Mouse (Mus musculus): Measurements from ENCODE around the gene Elovl1. TPM values are rescaled to one million over a fixed set of nuclear protein-coding genes. Genes with fewer than 3 reads are reported as not detected.

Elovl1 gene
- polyA plus RNA-seq, 1 experiment from 2014 or later = 63.5 TPM

DNA sequence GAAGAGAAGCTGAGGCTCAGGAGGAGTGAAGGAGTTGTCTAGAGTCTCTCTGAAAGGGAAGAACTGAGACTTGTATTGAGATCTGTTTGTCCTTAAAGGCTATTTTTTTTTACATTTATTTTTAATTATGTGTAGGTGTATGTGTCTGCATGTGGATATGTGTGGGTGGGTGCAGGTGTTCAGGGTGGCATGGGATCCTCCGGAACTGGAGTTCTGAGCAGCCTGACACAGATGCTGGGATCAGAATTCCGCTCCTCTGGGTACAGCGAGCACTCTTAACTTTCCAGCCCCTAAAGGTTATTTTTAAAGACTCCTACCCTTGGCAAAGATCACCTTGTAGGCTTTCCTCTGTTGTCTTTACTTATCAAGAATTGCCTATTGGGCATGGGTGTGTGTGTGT, 37.1 kb downstream of the Elovl1 start:
- DNase-seq (ENCODE audit: low read depth, low spot score) = no peak
- CTCF ChIA-PET = no interaction called here
- no peak for ATAC-seq
- POLR2A ChIA-PET = no interaction called here
- in situ Hi-C loops (cut with MboI; ENCODE audit: low pct_unique_long_range_greater_than_20kb) = no loop called here
- no peaks in the 10 kb centered on the region for H3K27me3 ChIP-seq
- no peak for TF ChIP-seq CTCF (IDR thresholded peaks at IDR 0.05)

DNA sequence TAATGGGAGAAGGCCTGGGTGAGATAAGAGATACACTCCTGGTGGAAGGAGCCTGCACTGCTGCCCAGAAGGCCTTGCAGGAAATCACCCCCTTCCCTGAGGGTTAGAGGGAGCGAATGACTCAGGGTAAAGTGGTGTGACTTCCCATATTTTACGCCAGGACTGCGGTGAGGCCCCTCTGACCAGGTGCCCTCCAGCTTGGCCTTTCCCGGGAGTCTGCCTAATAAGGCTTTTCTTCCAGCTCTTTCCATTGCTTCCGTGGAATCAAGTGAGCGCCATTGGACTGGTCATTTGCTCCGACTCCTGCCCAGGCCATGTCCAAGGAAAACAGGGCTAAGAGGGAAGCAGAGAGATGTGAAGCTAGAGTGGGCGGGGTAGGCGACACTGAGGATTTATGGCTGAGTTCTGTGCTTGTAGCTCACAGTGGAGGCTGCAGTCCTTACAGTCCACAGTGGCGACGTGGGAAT, 37.8 kb downstream of the Elovl1 start:
- TF ChIP-seq CTCF (IDR thresholded peaks at IDR 0.05) = no peak
- ATAC-seq (no peak), DNase-seq (ENCODE audit: low read depth, low spot score) (no peak)
- in situ Hi-C loops (cut with MboI; ENCODE audit: low pct_unique_long_range_greater_than_20kb) = no loop called here
- CTCF ChIA-PET = no interaction called here
- H3K27me3 ChIP-seq = no peaks in the 10 kb centered on the region
- POLR2A ChIA-PET = no interaction called here

DNA sequence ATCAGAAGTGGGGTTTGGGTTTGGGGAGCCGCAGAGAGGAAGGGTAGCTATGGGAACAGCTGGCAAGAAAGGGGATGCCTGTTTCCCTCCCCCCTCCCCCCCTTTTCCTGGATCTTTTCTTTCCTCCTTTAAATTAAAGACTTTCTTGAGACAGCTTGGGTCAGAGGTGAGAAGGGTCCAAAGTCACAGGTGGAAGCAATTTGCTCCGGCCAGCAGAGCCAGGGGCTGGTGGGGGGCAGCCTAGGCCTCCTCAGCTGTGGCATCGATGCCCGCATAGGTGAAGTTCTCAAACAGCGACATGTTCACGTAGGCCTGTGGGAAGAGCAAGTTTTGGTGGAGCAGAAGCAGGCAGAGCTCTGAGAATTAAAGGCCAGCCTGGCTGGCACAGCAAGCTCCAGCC, 43.4 kb downstream of the Elovl1 start:
- POLR2A ChIA-PET = no interaction called here
- DNase-seq (ENCODE audit: low read depth, low spot score) (no peak), ATAC-seq (no peak)
- CTCF ChIA-PET = no interaction called here
- no peaks in the 10 kb centered on the region for H3K27me3 ChIP-seq
- no peak for TF ChIP-seq CTCF (IDR thresholded peaks at IDR 0.05)
- in situ Hi-C loops (cut with MboI; ENCODE audit: low pct_unique_long_range_greater_than_20kb) = no loop called here

DNA sequence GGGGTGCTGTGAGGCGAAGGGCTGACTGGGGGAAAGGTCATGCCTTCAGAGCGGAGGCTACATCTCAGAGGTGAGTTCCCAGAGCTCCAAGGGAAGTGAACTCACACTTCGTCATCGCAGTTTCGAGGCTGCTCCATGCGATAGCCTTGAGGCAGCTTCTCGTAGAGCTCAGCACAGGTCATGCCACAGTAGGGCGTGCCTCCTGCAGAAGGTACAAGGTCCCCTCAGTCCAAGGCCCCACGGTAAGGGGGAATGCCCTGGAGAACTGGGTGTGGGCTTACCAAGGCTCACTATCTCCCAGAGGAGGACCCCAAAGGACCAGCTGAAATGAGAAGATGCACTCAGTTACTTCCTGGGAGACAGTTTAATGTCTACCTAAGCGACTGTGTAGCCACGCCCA, 44.8 kb downstream of the Elovl1 start:
- TF ChIP-seq CTCF (IDR thresholded peaks at IDR 0.05) = no peak
- no peak for ATAC-seq
- DNase-seq (ENCODE audit: low read depth, low spot score) = no peak
- H3K27me3 ChIP-seq = no peaks in the 10 kb centered on the region
- ChIA-PET POLR2A (no interaction called here), CTCF (no interaction called here)
- in situ Hi-C loops (cut with MboI; ENCODE audit: low pct_unique_long_range_greater_than_20kb) = no loop called here

DNA sequence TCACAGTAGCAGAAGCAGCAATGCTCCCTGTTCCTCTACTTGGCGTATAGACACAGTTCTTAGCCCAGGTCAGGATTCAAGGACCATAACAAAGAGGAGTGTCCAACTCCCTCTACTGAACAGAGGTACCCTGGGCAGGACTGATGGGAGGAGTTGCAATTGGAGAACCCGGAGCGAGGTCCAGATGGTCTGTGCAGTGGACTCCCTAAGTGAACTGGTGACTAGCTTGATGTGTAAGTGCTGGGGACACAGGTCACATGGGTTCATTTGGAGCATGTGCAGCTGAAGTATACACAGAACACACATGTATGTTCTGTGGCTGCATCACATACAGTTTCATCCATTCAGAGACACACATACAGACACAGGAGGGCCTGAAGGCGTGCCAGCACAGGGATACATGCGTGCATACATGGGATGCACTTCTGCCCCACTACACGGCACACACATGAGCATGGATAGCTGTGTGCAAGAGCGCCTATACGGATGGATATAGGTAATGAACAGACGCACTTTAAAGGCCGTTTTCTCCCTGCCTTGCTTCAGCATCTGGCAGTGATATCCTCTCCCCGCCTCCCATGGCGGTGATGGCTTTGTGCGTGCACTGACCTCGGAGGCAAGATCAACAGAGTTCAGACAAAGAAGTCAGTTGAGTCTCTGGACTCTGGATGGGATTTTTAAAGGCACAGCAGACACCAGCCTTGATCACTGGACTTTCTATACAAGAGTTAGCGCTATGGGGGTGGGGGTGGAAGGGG, 49.1 kb downstream of the Elovl1 start:
- in situ Hi-C loops (cut with MboI; ENCODE audit: low pct_unique_long_range_greater_than_20kb) = no loop called here
- CTCF ChIA-PET = no interaction called here
- TF ChIP-seq CTCF (IDR thresholded peaks at IDR 0.05) = no peak
- H3K27me3 ChIP-seq = peaks cover 9% of the 10 kb centered on the region
- ATAC-seq = no peak
- POLR2A ChIA-PET = no interaction called here
- no peak for DNase-seq (ENCODE audit: low read depth, low spot score)

Other genes starting within 250 kb of the Elovl1 start
- gene Kdm4a, start 248.1 kb upstream of the Elovl1 start, polyA plus RNA-seq (2021) = 39.8 TPM
- gene Ptprf, start 136.7 kb upstream of the Elovl1 start, polyA plus RNA-seq (2021) = 5.9 TPM
- gene Szt2, start 18.8 kb upstream of the Elovl1 start, polyA plus RNA-seq (2021) = 14.7 TPM
- 44.5 TPM for gene Med8, start 18.8 kb upstream of the Elovl1 start, polyA plus RNA-seq (2021)
- gene Cdc20, start 9.3 kb downstream of the Elovl1 start, polyA plus RNA-seq (2021) = 60.1 TPM
- gene Mpl, start 29.4 kb downstream of the Elovl1 start, polyA plus RNA-seq (2021) = not detected
- gene Tie1, start 62.0 kb downstream of the Elovl1 start, polyA plus RNA-seq (2021) = not detected
- gene 2610528J11Rik, start 98.9 kb downstream of the Elovl1 start, polyA plus RNA-seq (2021) = not detected
- gene Tmem125, start 116.0 kb downstream of the Elovl1 start, polyA plus RNA-seq (2021) = 0.42 TPM
- gene Cfap57, start 192.7 kb downstream of the Elovl1 start, polyA plus RNA-seq (2021) = 0.04 TPM
- gene Ebna1bp2, start 192.7 kb downstream of the Elovl1 start, polyA plus RNA-seq (2021) = 75.4 TPM
- not detected for gene Olfr62, start 230.9 kb downstream of the Elovl1 start, polyA plus RNA-seq (2021)

All from Patski (cell line).